Mouse (Mus musculus) liver, embryonic 14.5 days (tissue): ENCODE data around the gene Decr2. TPM values are rescaled to one million over a fixed set of nuclear protein-coding genes. Genes with fewer than 3 reads are reported as not detected.

Source experiments
- ATAC-seq: fragments of 200-750 bp; cut with Nextera tagmentation; 2 replicates; pipeline ENCODE4 v1.8.0; 2017; ENCODE audit warnings: moderate number of reproducible peaks, mild to moderate bottlenecking, moderate library complexity; ENCODE audit not compliant: insufficient read depth
- DNase-seq, 3 experiments: peaks; one replicate each; pipeline ENCODE4 v3.0.0-alpha.2; 2012 to 2013; ENCODE audit warnings: low read depth in 3 of 3, low spot score in 3 of 3
- H3K27ac ChIP-seq: fragments of 300-500 bp; sonication (generic); 2 replicates; pipeline ENCODE4 v1.5.1; 2014; ENCODE audit warnings: moderate library complexity, mild to moderate bottlenecking, control low read depth, inconsistent platforms
- H3K27me3 ChIP-seq: fragments of 300-500 bp; sonication (generic); 2 replicates; pipeline ENCODE4 v1.6.1; 2014; ENCODE audit warnings: mild to moderate bottlenecking, low read length, moderate library complexity; ENCODE audit not compliant: control insufficient read depth, insufficient read depth
- H3K36me3 ChIP-seq: fragments of 300-500 bp; sonication (generic); replicated peaks from 2 replicates; pipeline ENCODE4 v1.6.1; 2014; ENCODE audit warnings: low read depth; ENCODE audit not compliant: control insufficient read depth, insufficient read depth
- H3K4me1 ChIP-seq, 2 experiments: fragments of 200-500 bp in 1 of 2; fragments of 300-500 bp in 1 of 2; sonication (generic) in 1 of 2; replicated peaks; 2 replicates each; pipeline ENCODE4 v1.6.1; 2012 to 2014; ENCODE audit warnings: antibody characterized with exemption in 1 of 2, inconsistent platforms in 1 of 2, low read length in 1 of 2; ENCODE audit not compliant: control insufficient read depth in 2 of 2, insufficient read depth in 2 of 2
- H3K4me2 ChIP-seq: fragments of 300-500 bp; sonication (generic); 2 replicates; pipeline ENCODE4 v1.6.1; 2014; ENCODE audit warnings: low read depth, mild to moderate bottlenecking, control low read depth, moderate library complexity
- H3K4me3 ChIP-seq, 2 experiments: fragments of 200-500 bp in 1 of 2; fragments of 300-500 bp in 1 of 2; sonication (generic) in 1 of 2; 2 replicates each; pipeline ENCODE4 v1.5.1; 2012 to 2014; ENCODE audit warnings: low read depth in 2 of 2, low read length in 2 of 2, mild to moderate bottlenecking in 2 of 2, control low read depth in 1 of 2, inconsistent platforms in 1 of 2, moderate library complexity in 1 of 2; ENCODE audit not compliant: insufficient read depth in 1 of 2
- H3K9ac ChIP-seq: fragments of 300-500 bp; sonication (generic); replicated peaks from 2 replicates; pipeline ENCODE4 v1.6.1; 2014; ENCODE audit warnings: mild to moderate bottlenecking, control low read depth, moderate library complexity
- H3K9me3 ChIP-seq: fragments of 300-500 bp; sonication (generic); 2 replicates; pipeline ENCODE4 v1.6.1; 2016; ENCODE audit warnings: low read length, mixed read lengths; ENCODE audit not compliant: control insufficient read depth
- CTCF ChIP-seq: IDR thresholded peaks from 2 replicates; pipeline ENCODE4 v1.5.1; 2016; ENCODE audit warnings: antibody characterized with exemption, low read depth, control low read depth
- EP300 ChIP-seq: IDR thresholded peaks from 2 replicates; pipeline ENCODE4 v1.6.1; 2016; ENCODE audit warnings: antibody characterized with exemption, low read depth
- whole genome bisulfite sequencing: fragments of 180-500 bp; shearing (Covaris S2); extraction: QIAGEN DNeasy Blood & Tissue Kit; methylation state at CpG from one replicate; pipeline ENCODE4 v1.1.7; 2014; ENCODE audit not compliant: insufficient replicate concordance; 5-methylcytosine and 5-hydroxymethylcytosine counted together
- polyA plus RNA-seq, 2 experiments: library from polyadenylated mRNA; depleted of rRNA in 1 of 2; stranded (reverse) in 1 of 2; unstranded in 1 of 2; fragments of >200 nt; fragmentation: Nextera tagmentation in 1 of 2; extraction: Ambion mirVana in 1 of 2; gene quantifications; 2 replicates each; pipeline versions ENCODE4 v1.2.1 to v1.2.3; 2012 to 2014

Decr2 gene
- polyA plus RNA-seq, 2 experiments = 5.5 to 6.8 TPM

DNA sequence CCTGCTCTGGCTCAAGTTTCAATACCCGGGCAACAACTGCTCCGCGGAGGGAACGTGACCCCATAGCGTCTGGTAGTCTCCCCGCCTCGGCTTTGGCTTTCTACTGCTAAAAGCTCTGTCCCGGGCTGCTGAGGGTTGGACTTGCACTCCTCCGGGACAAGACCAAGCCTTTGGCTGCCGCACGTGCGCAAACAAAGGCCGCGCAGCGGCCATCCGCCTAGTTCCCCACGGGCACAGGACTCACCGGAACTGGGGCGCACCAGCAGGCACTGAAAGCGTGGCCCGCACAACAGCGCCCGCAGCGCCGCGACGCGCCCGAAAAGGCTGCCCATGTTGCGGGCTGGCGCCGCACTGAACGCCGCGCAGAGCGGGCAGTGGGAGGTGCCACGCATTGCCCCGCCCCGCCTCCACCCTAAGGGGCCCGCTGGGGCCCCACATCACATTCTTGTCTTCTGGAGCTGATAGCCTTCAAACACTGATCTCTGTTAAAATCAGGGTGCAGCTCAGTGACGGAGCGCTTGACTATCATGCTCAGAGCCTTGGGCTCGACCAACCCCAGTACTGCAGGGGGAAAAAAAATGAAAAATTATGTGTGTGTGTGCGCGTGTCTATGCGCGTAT lies 5.1 kb upstream of the Decr2 start, which contains the start of gene Nme4:
Gene Nme4, minus strand, starts transcription at position 482 of the 620 bp plus-strand sequence.
- Histone ChIP-seq H3K9me3 (no peaks in the 10 kb centered on the region), H3K27ac (peak within 1 kb of the TSS; percentile 44), H3K36me3 (no peaks in the 10 kb centered on the region), H3K4me3 (peak within 1 kb of the TSS; percentile 66 to 77), H3K4me2 (peak within 1 kb of the TSS; percentile 84), H3K27me3 (no peaks in the 10 kb centered on the region), H3K4me1 (peaks cover 10 to 18% of the 10 kb centered on the region in 2 experiments), H3K9ac (peak within 1 kb of the TSS; percentile 75)
- ATAC-seq = peak; percentile 84
- DNase-seq = peak; percentile 58 to 65 (median 64)
- TF ChIP-seq CTCF (no peak), EP300 (no peak)
- WGBS = 2% methylated on average over 47 of the region's 47 CpGs

DNA sequence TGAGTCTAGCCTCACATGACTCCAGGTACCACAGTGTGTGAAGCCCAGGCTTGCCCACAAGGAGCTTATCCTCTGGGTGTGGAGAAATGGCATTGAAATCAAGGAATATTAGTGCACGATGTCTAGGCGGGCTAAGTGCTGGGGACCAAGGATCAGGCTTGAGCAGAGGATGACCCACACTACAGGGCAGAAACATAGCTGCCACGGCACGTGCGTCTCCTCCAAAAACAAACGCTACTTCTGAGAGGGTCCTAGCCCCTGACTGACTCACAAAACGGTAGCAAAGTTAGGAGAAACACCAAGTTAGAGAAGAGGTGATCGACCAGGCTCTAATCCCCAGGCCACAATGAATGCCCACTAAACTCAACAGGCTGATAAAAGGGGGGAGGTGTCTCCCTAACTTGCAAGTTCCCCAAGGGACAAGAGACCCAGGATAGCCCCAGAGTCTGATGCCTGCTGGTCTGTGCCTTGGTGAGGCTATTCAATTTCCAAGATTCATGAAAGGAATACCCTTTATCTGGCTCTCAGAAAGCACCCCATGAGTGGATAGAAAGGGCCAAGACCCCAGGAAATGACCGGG lies 4.5 kb upstream of the Decr2 start:
- no peaks in the 10 kb centered on the region for H3K27me3 ChIP-seq
- no peaks in the 10 kb centered on the region for H3K9me3 ChIP-seq
- DNase-seq (no peak), ATAC-seq (no peak)
- no peak overlapping the region for H3K27ac ChIP-seq
- H3K4me2 ChIP-seq = peak overlapping the region; percentile 84
- WGBS = 17% methylated on average over 9 of the region's 9 CpGs
- peak overlapping the region; percentile 75 for H3K9ac ChIP-seq
- no peak for TF ChIP-seq CTCF
- TF ChIP-seq EP300 = no peak
- peaks cover 10 to 18% of the 10 kb centered on the region in 2 experiments for H3K4me1 ChIP-seq
- H3K36me3 ChIP-seq = no peaks in the 10 kb centered on the region
- peak overlapping the region; percentile 66 to 77 for H3K4me3 ChIP-seq

DNA sequence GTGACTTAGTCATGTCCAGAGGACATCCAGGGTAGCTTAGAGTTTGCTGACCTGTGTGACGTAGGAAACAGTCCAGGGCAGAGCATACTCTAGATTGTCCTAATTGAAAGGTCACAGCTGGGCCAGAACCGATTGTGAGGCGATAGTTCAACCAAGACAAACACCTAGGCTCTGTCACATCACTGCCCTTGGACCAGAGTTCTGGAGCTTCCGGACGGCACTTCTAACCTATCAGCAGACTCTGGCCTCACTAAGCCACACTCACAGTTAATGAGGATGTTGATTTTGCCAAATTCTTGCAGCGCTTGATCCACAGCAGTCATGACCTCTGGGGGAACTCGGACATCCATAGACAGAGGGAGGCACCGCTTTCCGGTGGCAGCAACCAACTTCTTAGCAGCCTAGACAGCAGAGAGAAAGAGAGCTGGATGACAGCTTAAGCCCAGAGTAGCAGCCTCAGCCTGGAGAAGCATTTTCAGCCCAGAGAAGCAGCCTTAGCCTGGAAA lies 3.0 kb downstream of the Decr2 start:
- no peaks in the 10 kb centered on the region for H3K4me1 ChIP-seq
- no peak overlapping the region for H3K4me3 ChIP-seq
- no peak overlapping the region for H3K4me2 ChIP-seq
- H3K27ac ChIP-seq = no peak overlapping the region
- WGBS = 66% methylated on average over 9 of the region's 9 CpGs
- ATAC-seq (no peak), DNase-seq (no peak)
- no peaks in the 10 kb centered on the region for H3K27me3 ChIP-seq
- H3K9ac ChIP-seq = no peak overlapping the region
- no peaks in the 10 kb centered on the region for H3K9me3 ChIP-seq
- no peaks in the 10 kb centered on the region for H3K36me3 ChIP-seq
- TF ChIP-seq CTCF = no peak
- TF ChIP-seq EP300 = no peak

- Histone ChIP-seq H3K9ac (no peak overlapping the region), H3K36me3 (no peaks in the 10 kb centered on the region), H3K27me3 (no peaks in the 10 kb centered on the region), H3K4me3 (no peak overlapping the region), H3K9me3 (no peaks in the 10 kb centered on the region), H3K4me2 (no peak overlapping the region), H3K4me1 (no peaks in the 10 kb centered on the region), H3K27ac (no peak overlapping the region)
- 18% methylated on average over 2 of the region's 2 CpGs for WGBS
- no peak for DNase-seq
- ATAC-seq = no peak
- no peak for TF ChIP-seq CTCF
- no peak for TF ChIP-seq EP300
Measured at GRCm38 (mm10) chr17:26080867-26081266, 9.3 kb downstream of the Decr2 start.

GRCm38 (mm10) chr17:26078851-26079250 lies 11.3 kb downstream of the Decr2 start:
- WGBS = 50% methylated on average over 2 of the region's 2 CpGs
- no peaks in the 10 kb centered on the region for H3K36me3 ChIP-seq
- ATAC-seq = no peak
- no peaks in the 10 kb centered on the region for H3K9me3 ChIP-seq
- H3K4me1 ChIP-seq = no peaks in the 10 kb centered on the region
- H3K9ac ChIP-seq = no peak overlapping the region
- no peak for DNase-seq
- H3K27ac ChIP-seq = no peak overlapping the region
- no peak overlapping the region for H3K4me3 ChIP-seq
- no peak overlapping the region for H3K4me2 ChIP-seq
- H3K27me3 ChIP-seq = no peaks in the 10 kb centered on the region
- no peak for TF ChIP-seq CTCF
- TF ChIP-seq EP300 = no peak
